Mouse (Mus musculus): ENCODE measurements around the gene Large2.
"Not testable (repeated sequence)": the region's sequence is repeated elsewhere in the genome, so short reads cannot be mapped to it uniquely, and the experiment has no call there.

Gene Large2

GRCm38 (mm10) chr2:92374514-92374913 is at the start of gene Large2, which contains the start of gene Pex16:
Gene Large2, minus strand, starts transcription at chr2:92374869.
Gene Pex16, plus strand, starts transcription at chr2:92374676.
- DNase-seq = peak; percentile 57

DNA sequence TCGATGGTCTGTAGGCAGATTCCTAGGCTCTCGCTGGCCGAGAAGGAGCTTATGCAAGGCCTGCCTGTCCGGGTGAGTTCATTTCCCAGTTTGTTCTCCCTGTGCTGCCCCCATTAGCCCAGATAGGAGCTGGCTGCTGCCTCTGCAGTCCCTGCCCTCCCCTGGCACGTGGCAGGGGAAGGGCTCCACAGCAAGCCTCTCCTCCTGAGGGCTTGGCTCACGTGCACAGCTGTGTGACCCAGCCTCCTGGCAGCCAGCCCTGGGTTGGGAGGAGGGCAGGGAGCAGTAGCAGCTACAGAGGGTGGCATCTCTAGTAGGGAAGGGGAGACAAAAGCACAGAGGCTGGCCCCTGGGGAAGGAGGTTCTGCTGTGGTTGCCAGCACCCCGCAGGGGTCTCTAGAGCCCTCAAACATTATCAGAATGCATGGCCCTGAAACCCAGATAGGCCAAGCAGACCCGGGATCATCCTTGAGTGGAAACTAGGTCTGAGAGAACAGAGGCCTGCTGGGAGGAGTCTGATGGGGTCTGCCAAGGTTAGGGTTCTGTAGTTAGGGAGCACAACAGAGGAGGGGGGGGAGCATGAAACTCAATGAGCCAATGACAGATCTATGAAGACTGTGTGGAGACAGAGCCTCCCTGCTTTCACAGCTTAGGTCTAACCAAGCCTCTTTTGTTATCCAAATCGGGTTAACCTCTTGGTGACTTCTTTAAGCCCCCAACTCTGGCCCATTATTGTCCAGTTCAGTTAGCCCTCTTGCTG is 49.2 kb upstream of the Large2 start:
- DNase-seq = peak; percentile 92

DNA sequence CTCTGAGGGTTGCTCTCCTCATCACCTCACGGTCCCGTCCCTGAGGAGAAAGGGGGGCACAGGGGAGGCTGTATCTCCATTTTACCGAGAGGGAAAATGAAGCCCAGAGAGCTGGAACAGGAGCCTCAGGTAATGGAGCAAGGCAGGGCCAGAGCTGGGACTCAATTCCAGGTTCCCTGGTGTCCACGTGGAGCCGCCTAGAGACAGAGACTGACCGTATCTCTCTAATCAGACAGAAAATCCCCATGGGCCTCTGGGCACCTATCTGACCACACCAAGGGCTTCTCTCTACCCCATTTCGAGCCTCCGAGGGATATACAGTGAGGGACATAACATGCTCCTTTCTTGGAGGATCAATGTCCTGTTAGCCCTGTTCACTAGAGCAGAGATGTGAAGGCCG is 48.5 kb upstream of the Large2 start:
- DNase-seq = no peak

GRCm38 (mm10) chr2:92422388-92423135 is 47.9 kb upstream of the Large2 start:
- no peak for DNase-seq

DNA sequence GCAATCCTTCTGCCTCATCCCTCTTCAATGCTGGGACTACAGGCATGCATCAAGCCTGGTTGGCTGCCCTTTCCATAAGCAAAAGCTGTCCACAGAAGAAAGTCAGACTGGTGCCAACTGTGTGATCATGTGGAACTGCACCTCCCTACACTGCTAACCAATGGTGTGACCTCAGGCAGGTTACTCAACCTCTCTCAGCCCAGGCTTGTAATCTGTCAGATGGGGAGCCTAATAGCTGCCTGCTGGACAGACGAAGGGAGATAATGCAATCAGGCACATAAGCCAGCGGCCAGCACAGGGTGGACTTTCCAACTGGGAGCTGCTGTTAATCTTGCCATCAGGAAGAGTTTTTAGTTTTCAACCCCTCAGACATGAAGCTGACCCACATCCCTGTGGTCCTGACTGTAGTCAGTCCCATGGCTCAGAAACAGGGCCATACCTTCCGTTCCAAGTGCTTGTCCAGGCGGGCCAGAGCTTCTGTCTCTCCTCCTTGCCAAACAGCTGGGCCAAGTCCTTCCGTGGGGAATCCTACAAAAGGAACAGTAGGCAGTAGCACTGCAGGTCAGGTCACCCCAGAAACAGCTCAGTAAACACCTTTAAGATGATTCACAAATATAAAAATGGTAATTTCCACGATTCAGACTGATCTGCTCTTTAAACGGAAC is 47.2 kb upstream of the Large2 start:
- DNase-seq = no peak

DNA sequence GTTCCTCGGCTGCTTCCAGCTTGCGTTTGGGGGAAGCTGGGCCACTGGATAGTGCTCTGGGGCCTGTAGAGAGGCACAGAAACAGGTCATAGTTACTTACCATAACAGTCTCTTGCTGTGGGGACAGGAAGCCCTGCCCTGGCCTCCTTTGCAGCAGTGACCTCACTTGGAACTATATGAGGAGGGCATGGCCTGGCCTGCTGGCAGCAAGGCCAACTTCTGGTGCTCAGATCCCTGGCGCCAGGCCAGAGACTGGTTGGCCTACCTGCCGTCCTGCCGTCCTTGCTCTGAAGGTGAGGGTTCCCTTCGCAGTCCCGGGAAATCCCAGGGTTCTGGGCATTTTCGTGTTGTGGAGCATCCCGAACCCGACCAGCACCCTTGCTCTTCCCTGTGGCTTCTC is 37.0 kb upstream of the Large2 start:
- DNase-seq = no peak

- DNase-seq = no peak
These were observed 33.8 kb upstream of the Large2 start for GRCm38 (mm10) chr2:92408309-92409045.

DNA sequence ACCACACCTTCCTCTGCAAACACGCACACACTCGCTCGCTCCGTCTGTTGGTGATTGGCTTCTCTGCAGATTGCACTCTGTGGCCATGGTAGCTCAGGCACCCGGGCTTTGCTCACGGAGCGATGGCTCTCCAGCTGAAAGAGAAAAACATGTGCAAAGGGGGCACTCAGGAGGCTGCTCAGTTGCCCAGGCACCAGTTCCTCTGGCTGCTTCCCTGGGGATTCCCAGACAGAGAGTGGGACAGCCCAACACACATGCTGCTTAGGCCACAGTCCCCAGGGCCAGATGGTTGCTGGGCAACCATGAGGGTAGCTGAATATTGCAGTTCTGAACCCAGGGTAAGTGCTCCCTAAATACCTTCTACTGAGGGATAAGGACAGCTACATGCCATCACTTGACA is 31.0 kb upstream of the Large2 start:
- no peak for DNase-seq

DNA sequence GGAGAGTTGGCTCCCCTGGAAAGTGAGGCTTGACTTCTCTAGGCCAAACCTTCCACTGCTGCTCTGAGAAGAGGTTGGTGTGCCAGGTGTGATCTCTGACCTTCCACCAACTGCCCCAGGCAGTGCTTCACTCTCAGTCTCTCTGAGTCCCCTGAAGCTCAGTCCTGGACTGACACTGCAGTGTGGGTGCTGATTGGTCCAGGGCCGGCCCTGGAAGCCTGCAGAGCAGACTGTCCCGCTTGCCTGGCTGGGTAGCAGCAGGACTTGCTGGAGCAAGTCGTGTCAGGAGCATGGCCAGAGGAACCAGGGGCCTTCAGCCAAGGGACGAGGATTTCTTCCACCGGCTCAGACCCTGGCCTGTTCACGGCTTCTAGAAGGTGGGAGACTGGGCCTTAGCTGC is 30.1 kb upstream of the Large2 start:
- no peak for DNase-seq

- no peak for DNase-seq
These were observed 29.2 kb upstream of the Large2 start for GRCm38 (mm10) chr2:92403776-92404319.

GRCm38 (mm10) chr2:92402591-92403326 is 28.1 kb upstream of the Large2 start:
- DNase-seq = no peak

- no peak for DNase-seq
These were observed 26.5 kb upstream of the Large2 start, which contains the start of gene Mapk8ip1 for GRCm38 (mm10) chr2:92401091-92401561. Gene Mapk8ip1, minus strand, starts transcription at chr2:92401263.

- DNase-seq = no peak
These were observed 26.0 kb upstream of the Large2 start for GRCm38 (mm10) chr2:92400682-92401081.

GRCm38 (mm10) chr2:92399877-92400276 is 25.2 kb upstream of the Large2 start:
- not testable (repeated sequence) for DNase-seq

DNA sequence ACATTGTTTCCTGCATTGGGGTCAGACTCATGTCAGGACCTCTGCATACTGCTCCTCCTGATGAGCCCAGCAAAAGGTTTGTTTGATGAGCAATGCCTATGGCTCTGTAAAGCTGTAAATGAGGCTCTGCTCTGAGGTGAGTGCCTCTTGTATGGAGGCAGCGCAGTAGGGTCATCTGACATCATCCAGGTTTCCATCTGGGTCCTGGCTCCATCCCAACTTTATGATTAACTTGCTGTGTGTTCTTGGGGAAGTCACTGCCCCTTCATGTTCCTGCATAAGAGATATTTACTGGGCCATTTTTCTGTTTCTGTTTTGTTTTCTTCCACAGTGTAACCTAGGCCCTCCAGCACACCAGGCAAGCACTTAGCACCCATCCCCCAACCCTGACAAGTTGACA is 22.8 kb upstream of the Large2 start:
- no peak for DNase-seq

DNA sequence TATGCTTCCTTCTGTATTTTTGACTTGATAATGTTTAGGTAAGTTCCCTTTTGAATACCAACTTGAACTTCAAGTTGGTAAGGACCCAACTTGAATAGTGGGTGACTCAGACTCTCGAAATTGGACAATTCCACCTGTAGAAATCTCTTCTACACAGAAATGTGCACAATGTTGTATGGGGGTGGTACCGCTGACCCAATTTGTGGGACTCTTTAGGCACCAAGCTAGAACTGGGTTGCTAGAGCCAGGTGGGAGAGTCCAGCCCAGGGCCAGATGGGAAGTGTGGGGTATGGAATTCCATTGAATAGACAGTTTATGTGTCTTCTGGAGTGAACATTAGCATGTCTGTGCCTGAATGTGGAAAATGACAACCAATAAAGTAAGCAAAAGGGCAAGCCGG is 20.9 kb upstream of the Large2 start:
- no peak for DNase-seq

- DNase-seq = no peak
These were observed 17.9 kb upstream of the Large2 start for GRCm38 (mm10) chr2:92392318-92393264.

GRCm38 (mm10) chr2:92391703-92392317 is 17.1 kb upstream of the Large2 start:
- no peak for DNase-seq

- DNase-seq = peak; percentile 74
These were observed 16.4 kb upstream of the Large2 start for GRCm38 (mm10) chr2:92391116-92391515.
